In genomic region chr7:89517460-89518390, GRCm38 (mm10) we compare ENCODE assay signal across 8 mouse cellular contexts. TPM values are rescaled to one million over a fixed set of nuclear protein-coding genes. Genes with fewer than 3 reads are reported as not detected.
DNase-seq lines count a peak whose midpoint lies in the region; ATAC-seq and TF ChIP-seq lines count a peak whose summit lies in the region.

No protein-coding gene starts in this region.

- no peaks in the 10 kb centered on the region for H3K36me3 ChIP-seq in ES-E14 (ENCODE audit: control insufficient read depth, insufficient read depth, low read length, poor library complexity, severe bottlenecking)
- H3K36me3 ChIP-seq in forebrain, embryonic 14.5 days (ENCODE audit: control insufficient read depth, insufficient read depth, low read length): no peaks in the 10 kb centered on the region

- peak; percentile 36 for DNase-seq in ES-E14 (ENCODE audit: low read depth, low spot score)
- peak; percentile 23 for DNase-seq in cerebellum, adult 11-12 months
- DNase-seq in forebrain, embryonic 14.5 days (ENCODE audit: low spot score): peak; percentile 58
- DNase-seq in heart, postnatal 10 days: peak; percentile 82 to 83
- peak; percentile 77 to 87 for DNase-seq in kidney, postnatal 36 days
- peak; percentile 42 for DNase-seq in lung, postnatal 25 days (ENCODE audit: low spot score)
- peak; percentile 55 to 65 for DNase-seq in right cerebral cortex, postnatal 10 days (ENCODE audit: low spot score in 2 of 2)
- DNase-seq in MN1 (ENCODE audit: low spot score): no peak

- ATAC-seq in forebrain, embryonic 14.5 days: peak; percentile 87

- intact Hi-C loops in heart, postnatal 10 days (cut with DNase I): loop anchor here (2.0 to 5.0 kb wide), 2 partner anchors 115 to 275 kb away; partner anchors contain the start of gene Me3

- peak overlapping the region; percentile 94 for H3K4me2 ChIP-seq in forebrain, embryonic 14.5 days (ENCODE audit: low read length)

- WGBS in forebrain, embryonic 14.5 days: under 1% methylated on average over 47 of the region's 61 CpGs

- H3K27me3 ChIP-seq in forebrain, embryonic 14.5 days (replicated peaks; ENCODE audit: control insufficient read depth, insufficient read depth, low read length): 0 out of 2 replicates have a peak, but pooled peaks cover 2% of the 10 kb centered on the region

- H3K9me3 ChIP-seq in ES-E14 (ENCODE audit: control insufficient read depth, insufficient read depth, low read depth, low read length): no peaks in the 10 kb centered on the region
- no peaks in the 10 kb centered on the region for H3K9me3 ChIP-seq in forebrain, embryonic 14.5 days (replicated peaks; ENCODE audit: control insufficient read depth, low read length)

- 0 out of 4 replicates have a peak, but pooled peaks cover 0 to 1% of the 10 kb centered on the region in 2 experiments for H3K4me1 ChIP-seq in ES-E14 (ENCODE audit: control insufficient read depth in 2 of 2, insufficient read depth in 2 of 2, low read length in 2 of 2, poor library complexity in 1 of 2)
- peaks cover 3% of the 10 kb centered on the region; the same call in 1 of the 2 replicates for H3K4me1 ChIP-seq in forebrain, embryonic 14.5 days (ENCODE audit: control insufficient read depth, insufficient read depth, low read length)

- H3K4me3 ChIP-seq in ES-E14 (ENCODE audit: insufficient read depth in 1 of 2, low read depth in 1 of 2, low read length in 2 of 2, poor library complexity in 1 of 2, severe bottlenecking in 1 of 2): peak overlapping the region; percentile 67 to 81
- peak overlapping the region; percentile 69 for H3K4me3 ChIP-seq in forebrain, embryonic 14.5 days (ENCODE audit: low read depth, low read length)

- in situ Hi-C loops in ES-E14 (cut with MboI; ENCODE audit: low sequenced_read_pairs in 2 of 2, unreplicated experiment in 2 of 2): loop anchor here (25.0 kb wide), 2 partner anchors 320 to 745 kb away; partner anchors contain the start of gene Ccdc83 (in 1 of the 2)

- H3K27ac ChIP-seq in ES-E14 (ENCODE audit: insufficient read depth, low read depth, low read length, poor library complexity, severe bottlenecking): no peak overlapping the region
- no peak overlapping the region for H3K27ac ChIP-seq in forebrain, embryonic 14.5 days (ENCODE audit: low read depth, low read length)

- H3K9ac ChIP-seq in ES-E14 (ENCODE audit: insufficient read depth, low read depth, low read length, poor library complexity, severe bottlenecking): peak overlapping the region; percentile 67
- H3K9ac ChIP-seq in forebrain, embryonic 14.5 days (ENCODE audit: low read length): peak overlapping the region; percentile 77

TF ChIP-seq in ES-E14, 5 proteins besides CTCF, POLR2A, EP300 and RAD21:
- TF ChIP-seq CHD2 (IDR thresholded peaks at IDR 0.05; ENCODE audit: low read depth, low read length) (no peak), MAFK (IDR thresholded peaks at IDR 0.05; ENCODE audit: insufficient read depth, low read depth, low read length) (no peak), ZNF384 (IDR thresholded peaks at IDR 0.05; ENCODE audit: low read depth, low read length) (no peak), ZC3H11A (IDR thresholded peaks at IDR 0.05; ENCODE audit: borderline replicate concordance, low read depth, low read length) (0 out of 2 replicates have a peak, but pooled peaks have one; percentile 19), HCFC1 (IDR thresholded peaks at IDR 0.05; ENCODE audit: borderline replicate concordance, insufficient read depth, low read length) (no peak)
TF ChIP-seq in ES-E14: peak in this region for 1.

RNA-seq across cellular contexts. Expression of gene Prss23, which starts 9.3 kb away (rescaled TPM):
- 72.3 and 126 TPM in 2 replicates for total RNA-seq in ES-E14 (2012; rRNA removed)
- 13.0 and 13.8 TPM in 2 replicates for polyA plus RNA-seq in forebrain, embryonic 14.5 days (2014; fragmentation: Nextera tagmentation; extraction: Ambion mirVana)
- total RNA-seq in heart, postnatal 10 days (2021): 10 to 100 TPM; 30.0 to 33.1 TPM
